Mouse (Mus musculus) embryonic facial prominence, embryonic 10.5 days (tissue): ENCODE measurements around the gene Ankrd61. TPM values are rescaled to one million over a fixed set of nuclear protein-coding genes. Genes with fewer than 3 reads are reported as not detected.

Source experiments
- DNase-seq: peaks from one replicate; pipeline ENCODE4 v3.0.0-alpha.2; 2017; ENCODE audit warnings: low spot score
- H3K27ac ChIP-seq: fragments of 300-500 bp; sonication (generic); replicated peaks from 2 replicates; pipeline ENCODE4 v1.5.1; 2016; ENCODE audit warnings: mild to moderate bottlenecking
- H3K27me3 ChIP-seq: fragments of 300-500 bp; sonication (generic); replicated peaks from 2 replicates; pipeline ENCODE4 v1.6.1; 2016; ENCODE audit warnings: low read depth, mild to moderate bottlenecking; ENCODE audit not compliant: poor library complexity, severe bottlenecking
- H3K36me3 ChIP-seq: fragments of 300-500 bp; sonication (generic); replicated peaks from 2 replicates; pipeline ENCODE4 v1.6.1; 2016; ENCODE audit warnings: mild to moderate bottlenecking, moderate library complexity
- H3K4me1 ChIP-seq: fragments of 300-500 bp; sonication (generic); 2 replicates; pipeline ENCODE4 v1.6.1; 2016
- H3K4me3 ChIP-seq: fragments of 300-500 bp; sonication (generic); 2 replicates; pipeline ENCODE4 v1.5.1; 2016; ENCODE audit warnings: mild to moderate bottlenecking, moderate library complexity
- H3K9me3 ChIP-seq: fragments of 300-500 bp; sonication (generic); 2 replicates; pipeline ENCODE4 v1.6.1; 2016; ENCODE audit warnings: mild to moderate bottlenecking
- WGBS: fragments of 180-500 bp; shearing (Covaris S2); methylation state at CpG from one replicate; pipeline ENCODE4 v1.1.7; 2016; 5-methylcytosine and 5-hydroxymethylcytosine counted together
- polyA plus RNA-seq: library from polyadenylated mRNA; unstranded; fragments of >200 nt; fragmentation: Nextera tagmentation; extraction: Ambion mirVana; gene quantifications from 2 replicates; pipeline ENCODE4 v1.2.1, GENCODE M21; 2016

The Ankrd61 gene
- polyA plus RNA-seq, 1 experiment from 2014 or later = 0.37 TPM

DNA sequence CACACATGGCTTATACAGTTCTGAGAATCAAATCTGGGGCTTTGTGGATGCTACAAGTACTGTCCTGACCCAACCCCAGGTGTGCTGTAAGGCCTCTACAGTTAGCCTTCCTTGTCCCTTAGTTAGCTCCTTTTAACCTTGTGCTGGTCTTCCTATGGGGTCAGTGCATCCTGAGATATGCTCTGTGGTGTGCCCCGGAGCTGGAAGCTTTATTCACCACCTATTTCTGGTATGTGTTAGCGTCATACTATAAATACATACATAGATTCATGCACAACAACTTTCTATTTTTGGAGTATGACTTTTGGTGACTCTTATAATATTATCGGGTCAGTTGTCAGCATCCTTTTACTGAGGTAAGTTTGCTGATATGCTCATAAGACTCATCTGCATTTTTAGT, 12.2 kb downstream of the Ankrd61 start:
- H3K9me3 ChIP-seq = peaks cover 8% of the 10 kb centered on the region; the same call in 1 of the 2 replicates
- H3K27me3 ChIP-seq = no peaks in the 10 kb centered on the region
- no peak overlapping the region for H3K4me3 ChIP-seq
- no peaks in the 10 kb centered on the region for H3K4me1 ChIP-seq
- DNase-seq = no peak
- WGBS = 95% methylated on average over 3 of the region's 3 CpGs
- peaks cover 99% of the 10 kb centered on the region for H3K36me3 ChIP-seq
- no peak overlapping the region for H3K27ac ChIP-seq

DNA sequence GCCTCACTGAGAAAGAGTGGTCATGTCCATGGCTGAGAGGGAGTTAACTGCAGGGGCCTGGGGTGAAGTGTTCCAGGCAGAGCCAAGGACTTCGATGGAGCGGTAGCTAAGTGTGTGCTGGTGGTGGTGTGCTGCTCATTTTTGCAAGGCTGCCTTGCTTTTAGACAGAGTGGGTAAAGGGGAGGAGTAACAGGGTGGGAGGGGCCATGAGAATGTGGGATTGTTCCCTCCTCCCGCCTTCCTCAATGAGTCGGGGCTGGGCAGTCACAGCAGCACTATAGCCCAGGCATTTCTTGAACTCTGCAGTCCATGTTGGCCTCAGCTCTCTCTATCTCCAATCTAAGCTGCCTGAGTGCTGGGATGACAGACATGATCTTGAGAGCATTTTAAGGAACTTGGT, 22.9 kb downstream of the Ankrd61 start:
- no peaks in the 10 kb centered on the region for H3K9me3 ChIP-seq
- 74% methylated on average over 4 of the region's 4 CpGs for WGBS
- no peaks in the 10 kb centered on the region for H3K27me3 ChIP-seq
- H3K4me1 ChIP-seq = no peaks in the 10 kb centered on the region
- no peak overlapping the region for H3K27ac ChIP-seq
- no peak overlapping the region for H3K4me3 ChIP-seq
- H3K36me3 ChIP-seq = peaks cover 81% of the 10 kb centered on the region
- no peak for DNase-seq

DNA sequence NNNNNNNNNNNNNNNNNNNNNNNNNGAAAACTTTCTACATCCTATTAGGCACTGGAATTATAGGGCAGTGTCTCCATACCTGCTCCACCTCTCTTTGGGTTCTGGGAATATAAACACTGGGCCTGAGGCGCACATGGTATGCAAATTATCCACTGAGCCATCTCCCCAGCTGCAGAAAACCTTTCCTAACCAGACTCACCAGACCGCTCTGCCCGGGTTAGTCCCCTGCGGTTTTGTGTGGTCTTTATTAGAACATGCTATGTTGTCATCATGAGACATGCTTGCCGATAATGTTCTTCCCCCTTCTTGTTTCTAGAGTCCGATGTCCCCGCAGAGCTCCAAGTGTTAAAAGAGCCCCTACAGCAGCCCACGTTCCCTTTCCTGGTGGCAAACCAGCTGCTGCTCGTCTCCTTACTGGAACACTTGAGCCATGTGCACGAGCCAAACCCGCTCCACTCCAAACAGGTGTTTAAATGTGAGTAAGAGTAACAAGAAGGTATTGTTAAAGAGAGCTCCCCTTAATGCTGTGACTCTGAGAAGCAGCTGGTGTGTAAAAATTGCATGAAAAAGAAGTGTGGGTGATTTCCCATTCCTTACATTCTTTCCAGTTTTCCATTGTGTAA, 25.8 kb downstream of the Ankrd61 start:
- no peaks in the 10 kb centered on the region for H3K27me3 ChIP-seq
- no peaks in the 10 kb centered on the region for H3K4me1 ChIP-seq
- no peak for DNase-seq
- WGBS = 90% methylated on average over 11 of the region's 11 CpGs
- H3K27ac ChIP-seq = no peak overlapping the region
- H3K36me3 ChIP-seq = peaks cover 52% of the 10 kb centered on the region
- H3K4me3 ChIP-seq = no peak overlapping the region
- no peaks in the 10 kb centered on the region for H3K9me3 ChIP-seq

Other genes starting within 250 kb of the Ankrd61 start
- 30.1 and 31.9 TPM in 2 replicates for gene Usp42, start 165.4 kb downstream of the Ankrd61 start, polyA plus RNA-seq
- 47.8 and 48.7 TPM in 2 replicates for gene Eif2ak1, start 79.9 kb downstream of the Ankrd61 start, polyA plus RNA-seq
- gene Aimp2, start 12.2 kb upstream of the Ankrd61 start, polyA plus RNA-seq = 136 and 144 TPM in 2 replicates
- 36.9 and 41.0 TPM in 2 replicates for gene Pms2, start 12.3 kb upstream of the Ankrd61 start, polyA plus RNA-seq
- gene Gm42421, start 30.5 kb upstream of the Ankrd61 start, polyA plus RNA-seq = 0.85 and 1.0 TPM in 2 replicates
- 0.44 and 1.2 TPM in 2 replicates for gene Rsph10b, start 35.4 kb upstream of the Ankrd61 start, polyA plus RNA-seq
- 91.4 and 99.3 TPM in 2 replicates for gene Ccz1, start 117.2 kb upstream of the Ankrd61 start, polyA plus RNA-seq
- not detected in 2 replicates for gene Ocm, start 129.0 kb upstream of the Ankrd61 start, polyA plus RNA-seq
- 5.0 and 5.9 TPM in 2 replicates for gene Lmtk2, start 202.8 kb upstream of the Ankrd61 start, polyA plus RNA-seq